Mouse (Mus musculus) stomach, embryonic 14.5 days (tissue): ENCODE measurements around the gene Bpifb4. TPM values are rescaled to one million over a fixed set of nuclear protein-coding genes. Genes with fewer than 3 reads are reported as not detected.

ENCODE experiments used
- ATAC-seq: fragments of 200-750 bp; cut with Nextera tagmentation; 2 replicates; pipeline ENCODE4 v1.8.0; 2017; ENCODE audit warnings: low read depth, moderate TSS enrichment; ENCODE audit not compliant: insufficient number of reproducible peaks, insufficient read depth, low FRiP score
- H3K27ac ChIP-seq: fragments of 300-500 bp; sonication (generic); 2 replicates; pipeline ENCODE4 v1.5.1; 2014; ENCODE audit warnings: mild to moderate bottlenecking, low read length, moderate library complexity, mixed read lengths
- H3K27me3 ChIP-seq: fragments of 300-500 bp; sonication (generic); 2 replicates; pipeline ENCODE4 v1.6.1; 2014; ENCODE audit warnings: low read length, control low read depth, mixed read lengths; ENCODE audit not compliant: control insufficient read depth, insufficient read depth
- H3K36me3 ChIP-seq: fragments of 300-500 bp; sonication (generic); 2 replicates; pipeline ENCODE4 v1.6.1; 2014; ENCODE audit warnings: mild to moderate bottlenecking, control low read depth, low read length, moderate library complexity, mixed read lengths; ENCODE audit not compliant: control insufficient read depth, insufficient read depth
- H3K4me1 ChIP-seq: fragments of 300-500 bp; sonication (generic); 2 replicates; pipeline ENCODE4 v1.6.1; 2014; ENCODE audit warnings: low read length, control low read depth, mixed read lengths; ENCODE audit not compliant: control insufficient read depth, insufficient read depth
- H3K4me2 ChIP-seq: fragments of 300-500 bp; sonication (generic); replicated peaks from 2 replicates; pipeline ENCODE4 v1.6.1; 2014; ENCODE audit warnings: low read depth, low read length, control low read depth
- H3K4me3 ChIP-seq: fragments of 300-500 bp; sonication (generic); 2 replicates; pipeline ENCODE4 v1.5.1; 2014; ENCODE audit warnings: low read depth, low read length, control low read depth
- H3K9ac ChIP-seq: fragments of 300-500 bp; sonication (generic); replicated peaks from 2 replicates; pipeline ENCODE4 v1.6.1; 2014; ENCODE audit warnings: low read depth, mild to moderate bottlenecking, control low read depth, low read length, moderate library complexity, mixed read lengths
- H3K9me3 ChIP-seq: fragments of 300-500 bp; sonication (generic); 2 replicates; pipeline ENCODE4 v1.6.1; 2016; ENCODE audit warnings: low read depth, low read length, control low read depth; ENCODE audit not compliant: control insufficient read depth
- WGBS: fragments of 180-500 bp; shearing (Covaris S2); extraction: QIAGEN DNeasy Blood & Tissue Kit; methylation state at CpG from one replicate; pipeline ENCODE4 v1.1.7; 2014; 5-methylcytosine and 5-hydroxymethylcytosine counted together
- polyA plus RNA-seq: library from polyadenylated mRNA; unstranded; fragments of >200 nt; fragmentation: Nextera tagmentation; extraction: Ambion mirVana; gene quantifications from 2 replicates; pipeline ENCODE4 v1.2.1, GENCODE M21; 2014

The Bpifb4 gene
- polyA plus RNA-seq, 1 experiment from 2014 or later, result not detected

- no peak for ATAC-seq
- no peak overlapping the region for H3K4me2 ChIP-seq
- no peak overlapping the region for H3K9ac ChIP-seq
- no peaks in the 10 kb centered on the region for H3K27me3 ChIP-seq
- H3K36me3 ChIP-seq, result no peaks in the 10 kb centered on the region
- H3K4me3 ChIP-seq, result no peak overlapping the region
- whole genome bisulfite sequencing, result 69% methylated on average over 5 of the region's 5 CpGs
- H3K27ac ChIP-seq, result no peak overlapping the region
- no peaks in the 10 kb centered on the region for H3K9me3 ChIP-seq
- H3K4me1 ChIP-seq, result no peaks in the 10 kb centered on the region
Measured at GRCm38 (mm10) chr2:153970221-153970620, 32.2 kb downstream of the Bpifb4 start.

GRCm38 (mm10) chr2:153974582-153974981 is 36.6 kb downstream of the Bpifb4 start, which contains the start of gene Bpifa6:
Gene Bpifa6, plus strand, starts transcription at chr2:153974945.
- no peaks in the 10 kb centered on the region for H3K4me1 ChIP-seq
- 56% methylated on average over 5 of the region's 5 CpGs for WGBS
- no peak within 1 kb of the TSS for H3K4me2 ChIP-seq
- no peak within 1 kb of the TSS for H3K9ac ChIP-seq
- no peak for ATAC-seq
- H3K27me3 ChIP-seq, result no peaks in the 10 kb centered on the region
- no peak within 1 kb of the TSS for H3K27ac ChIP-seq
- no peaks in the 10 kb centered on the region for H3K9me3 ChIP-seq
- no peak within 1 kb of the TSS for H3K4me3 ChIP-seq
- no peaks in the 10 kb centered on the region for H3K36me3 ChIP-seq

GRCm38 (mm10) chr2:153995770-153996169 is 57.8 kb downstream of the Bpifb4 start:
- no peaks in the 10 kb centered on the region for H3K27me3 ChIP-seq
- 4% methylated on average over 7 of the region's 7 CpGs for WGBS
- no peaks in the 10 kb centered on the region for H3K9me3 ChIP-seq
- no peak overlapping the region for H3K27ac ChIP-seq
- H3K36me3 ChIP-seq, result no peaks in the 10 kb centered on the region
- H3K4me3 ChIP-seq, result no peak overlapping the region
- H3K4me1 ChIP-seq, result no peaks in the 10 kb centered on the region
- no peak overlapping the region for H3K9ac ChIP-seq
- ATAC-seq, result no peak
- no peak overlapping the region for H3K4me2 ChIP-seq

- Histone ChIP-seq H3K4me2 (no peak overlapping the region), H3K27ac (no peak overlapping the region), H3K9ac (no peak overlapping the region), H3K4me1 (no peaks in the 10 kb centered on the region), H3K9me3 (no peaks in the 10 kb centered on the region), H3K4me3 (no peak overlapping the region), H3K36me3 (no peaks in the 10 kb centered on the region), H3K27me3 (no peaks in the 10 kb centered on the region)
- ATAC-seq, result no peak
- 70% methylated on average over 3 of the region's 3 CpGs for WGBS
Measured at GRCm38 (mm10) chr2:154000501-154000900, 62.5 kb downstream of the Bpifb4 start.

- no peaks in the 10 kb centered on the region for H3K9me3 ChIP-seq
- H3K4me2 ChIP-seq, result no peak overlapping the region
- H3K27me3 ChIP-seq, result no peaks in the 10 kb centered on the region
- no peak overlapping the region for H3K9ac ChIP-seq
- no peak overlapping the region for H3K27ac ChIP-seq
- H3K4me1 ChIP-seq, result no peaks in the 10 kb centered on the region
- H3K4me3 ChIP-seq, result no peak overlapping the region
- H3K36me3 ChIP-seq, result no peaks in the 10 kb centered on the region
- ATAC-seq, result no peak
Measured at GRCm38 (mm10) chr2:154001056-154001455, 63.0 kb downstream of the Bpifb4 start.

- 82% methylated on average over 1 of the region's 1 CpGs for WGBS
- Histone ChIP-seq H3K9me3 (no peaks in the 10 kb centered on the region), H3K4me3 (no peak overlapping the region), H3K4me2 (no peak overlapping the region), H3K27ac (no peak overlapping the region), H3K36me3 (no peaks in the 10 kb centered on the region), H3K9ac (no peak overlapping the region), H3K4me1 (no peaks in the 10 kb centered on the region), H3K27me3 (no peaks in the 10 kb centered on the region)
- ATAC-seq, result no peak
Measured at GRCm38 (mm10) chr2:154004456-154004855, 66.4 kb downstream of the Bpifb4 start.

- Histone ChIP-seq H3K27ac (no peak overlapping the region), H3K9ac (no peak overlapping the region), H3K4me2 (no peak overlapping the region), H3K4me3 (no peak overlapping the region), H3K27me3 (no peaks in the 10 kb centered on the region), H3K9me3 (no peaks in the 10 kb centered on the region), H3K4me1 (no peaks in the 10 kb centered on the region), H3K36me3 (no peaks in the 10 kb centered on the region)
- 92% methylated on average over 1 of the region's 1 CpGs for whole genome bisulfite sequencing
- no peak for ATAC-seq
Measured at GRCm38 (mm10) chr2:154005094-154005493, 67.1 kb downstream of the Bpifb4 start.

GRCm38 (mm10) chr2:154005734-154006133 is 67.7 kb downstream of the Bpifb4 start:
- no peak for ATAC-seq
- H3K27ac ChIP-seq, result no peak overlapping the region
- 88% methylated on average over 4 of the region's 4 CpGs for WGBS
- H3K36me3 ChIP-seq, result no peaks in the 10 kb centered on the region
- no peak overlapping the region for H3K9ac ChIP-seq
- no peak overlapping the region for H3K4me2 ChIP-seq
- H3K27me3 ChIP-seq, result no peaks in the 10 kb centered on the region
- no peaks in the 10 kb centered on the region for H3K9me3 ChIP-seq
- H3K4me3 ChIP-seq, result no peak overlapping the region
- no peaks in the 10 kb centered on the region for H3K4me1 ChIP-seq

GRCm38 (mm10) chr2:154006331-154006730 is 68.3 kb downstream of the Bpifb4 start:
- Histone ChIP-seq H3K4me1 (no peaks in the 10 kb centered on the region), H3K9me3 (no peaks in the 10 kb centered on the region), H3K4me3 (no peak overlapping the region), H3K27me3 (no peaks in the 10 kb centered on the region), H3K27ac (no peak overlapping the region), H3K36me3 (no peaks in the 10 kb centered on the region), H3K4me2 (no peak overlapping the region), H3K9ac (no peak overlapping the region)
- WGBS, result 80% methylated on average over 2 of the region's 2 CpGs
- ATAC-seq, result no peak
